Mouse (Mus musculus): ENCODE measurements around the gene Majin. TPM values are rescaled to one million over a fixed set of nuclear protein-coding genes. Genes with fewer than 3 reads are reported as not detected.

Majin gene
- total RNA-seq (2023), result not detected in 2 replicates

DNA sequence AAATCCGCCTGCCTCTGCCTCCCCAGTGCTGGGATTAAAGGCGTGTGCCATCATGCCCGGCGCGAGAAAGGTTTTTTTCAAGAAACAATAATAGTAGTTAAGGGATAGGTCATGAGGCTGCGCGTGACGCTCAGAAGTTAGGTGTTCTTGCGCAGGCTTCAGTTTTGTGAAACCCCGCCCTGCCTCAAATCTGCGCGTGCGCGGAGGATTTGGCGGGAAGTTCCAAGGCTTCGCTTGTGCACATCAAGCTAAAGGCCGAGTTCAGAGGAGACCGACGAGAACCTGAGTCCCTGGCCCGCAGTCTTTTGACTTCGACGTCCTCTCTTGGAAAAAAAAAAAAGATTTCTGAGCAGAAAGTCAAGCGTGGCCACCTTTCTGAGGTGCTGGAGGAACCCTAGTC lies at the start of gene Majin:
TSS of gene Majin (plus strand) at position 258 of the 400 bp plus-strand sequence.

DNA sequence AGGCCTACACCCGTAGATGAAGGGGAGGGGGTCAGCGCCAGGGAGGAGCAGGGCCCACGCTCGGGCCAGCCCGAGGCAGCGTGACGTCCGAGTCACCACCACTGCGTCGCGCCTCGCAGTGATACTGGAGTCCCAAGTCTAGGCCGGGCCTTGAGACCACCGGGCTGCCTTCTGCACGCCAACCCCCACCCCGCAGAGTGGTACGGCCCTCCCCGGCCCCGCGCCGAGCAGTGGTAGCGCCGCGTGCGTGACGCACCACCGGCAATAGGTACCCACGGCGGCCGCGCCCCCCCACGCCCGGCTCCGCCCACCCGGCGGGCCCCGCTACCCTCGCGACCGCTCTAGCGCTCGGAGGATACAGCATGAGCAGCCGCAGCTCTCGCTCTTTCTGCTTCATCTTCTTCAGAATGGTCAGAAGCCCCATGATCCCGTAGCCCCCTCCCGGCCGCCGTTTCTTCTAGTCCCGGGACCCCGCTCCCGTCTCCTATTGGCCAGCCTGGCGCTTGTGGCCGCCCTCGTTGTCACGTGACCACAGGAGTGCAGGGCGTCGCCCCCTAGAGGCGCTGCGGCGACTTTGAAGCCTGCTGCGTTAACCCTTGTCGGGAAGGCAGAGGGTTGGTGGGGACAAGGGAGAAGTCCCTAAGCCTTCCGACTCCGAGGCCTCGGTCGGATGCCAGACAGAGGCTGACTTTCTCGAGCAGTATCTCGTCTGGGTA lies 43.4 kb upstream of the Majin start, which contains the start of gene Batf2:
TSS of gene Batf2 (plus strand) at position 306 of the 716 bp plus-strand sequence.

DNA sequence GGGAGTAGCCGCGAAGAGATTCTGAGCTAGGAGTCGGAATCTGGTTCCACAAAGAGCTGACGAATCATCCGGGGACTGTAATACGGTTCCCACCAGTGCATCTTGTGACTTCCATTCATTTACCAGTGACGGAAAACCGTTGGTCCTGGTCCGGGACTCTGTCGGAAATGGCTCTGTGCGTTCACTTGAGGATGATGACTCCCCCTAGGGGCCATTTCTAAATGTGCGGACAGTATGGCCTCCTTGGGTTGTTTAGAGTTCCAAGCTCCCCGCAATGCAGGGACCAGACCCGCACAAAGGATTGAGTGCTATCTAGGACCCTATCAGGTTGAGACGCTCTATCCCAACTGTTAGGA lies 42.8 kb upstream of the Majin start, which contains the start of gene Arl2:
TSS of gene Arl2 (minus strand) at position 155 of the 356 bp plus-strand sequence.

DNA sequence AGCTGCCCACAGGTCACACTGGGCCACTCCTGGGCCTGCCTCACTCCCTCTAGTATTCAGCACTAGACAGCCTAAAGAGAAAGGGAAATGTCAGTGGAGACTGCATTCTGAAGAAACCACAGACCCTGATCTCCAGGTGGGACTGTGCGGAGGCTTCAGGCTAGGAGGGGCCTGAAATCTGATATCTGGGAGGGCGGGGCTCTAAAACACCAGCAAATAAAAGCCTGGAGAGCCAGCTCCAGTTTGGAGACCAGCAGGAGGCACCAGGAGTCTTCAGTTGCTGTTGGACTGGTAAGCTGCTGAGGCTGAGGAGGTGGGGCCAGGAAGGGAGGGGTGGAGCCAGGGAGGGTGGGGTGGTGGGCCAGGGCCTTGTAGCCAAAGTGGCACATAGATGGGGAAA lies 41.9 kb downstream of the Majin start, which contains the start of gene Gpha2:
TSS of gene Gpha2 (plus strand) at position 246 of the 400 bp plus-strand sequence.

DNA sequence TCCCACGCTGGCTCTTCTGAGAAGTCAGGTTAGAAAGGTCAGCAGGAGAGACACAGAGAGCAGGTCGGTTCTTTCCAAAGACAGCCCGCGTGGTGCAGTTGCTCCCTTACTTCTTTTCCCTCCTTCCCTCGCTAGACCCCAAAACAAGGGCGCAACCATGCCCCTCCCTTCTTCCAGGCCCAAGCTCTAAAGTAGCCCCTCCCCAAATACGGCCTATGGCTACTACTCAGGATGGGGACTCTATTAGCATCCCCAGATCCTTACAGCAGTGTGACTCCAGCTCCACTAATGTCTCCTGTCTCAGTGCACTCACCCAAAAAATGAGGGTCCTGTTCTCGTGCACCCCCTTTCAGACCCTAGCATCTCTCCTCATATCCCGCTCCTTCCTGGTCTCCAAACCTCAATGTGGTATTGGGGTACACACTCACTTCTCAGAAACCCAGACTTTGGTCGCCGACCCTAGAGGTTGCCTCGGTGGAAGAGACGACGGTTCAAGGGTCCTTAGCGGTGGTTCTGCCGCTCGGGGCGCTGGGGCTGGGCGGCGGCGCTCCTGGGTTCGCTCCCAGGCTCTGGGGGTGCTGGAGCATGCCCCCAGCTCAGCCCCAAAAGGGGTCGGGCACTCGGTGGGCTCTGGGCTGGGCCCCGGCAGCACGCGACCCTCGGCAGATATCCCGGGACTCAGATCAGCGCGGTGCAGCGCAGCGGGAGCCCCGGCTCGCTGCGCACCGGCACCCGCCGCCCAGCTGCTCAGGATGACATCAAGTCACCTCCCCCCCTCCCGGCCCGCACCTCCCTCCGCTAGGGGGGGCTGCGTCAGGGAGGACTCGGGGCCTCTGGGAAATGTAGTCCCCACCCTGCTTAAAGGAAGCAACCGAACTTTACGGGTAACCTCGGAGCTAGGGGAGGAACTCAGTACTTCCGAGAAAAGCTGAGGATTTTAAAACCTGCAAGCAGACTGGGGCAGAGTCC lies 51.2 kb downstream of the Majin start, which contains the start of gene Ppp2r5b:
TSS of gene Ppp2r5b (minus strand) at position 789 of the 969 bp plus-strand sequence.

DNA sequence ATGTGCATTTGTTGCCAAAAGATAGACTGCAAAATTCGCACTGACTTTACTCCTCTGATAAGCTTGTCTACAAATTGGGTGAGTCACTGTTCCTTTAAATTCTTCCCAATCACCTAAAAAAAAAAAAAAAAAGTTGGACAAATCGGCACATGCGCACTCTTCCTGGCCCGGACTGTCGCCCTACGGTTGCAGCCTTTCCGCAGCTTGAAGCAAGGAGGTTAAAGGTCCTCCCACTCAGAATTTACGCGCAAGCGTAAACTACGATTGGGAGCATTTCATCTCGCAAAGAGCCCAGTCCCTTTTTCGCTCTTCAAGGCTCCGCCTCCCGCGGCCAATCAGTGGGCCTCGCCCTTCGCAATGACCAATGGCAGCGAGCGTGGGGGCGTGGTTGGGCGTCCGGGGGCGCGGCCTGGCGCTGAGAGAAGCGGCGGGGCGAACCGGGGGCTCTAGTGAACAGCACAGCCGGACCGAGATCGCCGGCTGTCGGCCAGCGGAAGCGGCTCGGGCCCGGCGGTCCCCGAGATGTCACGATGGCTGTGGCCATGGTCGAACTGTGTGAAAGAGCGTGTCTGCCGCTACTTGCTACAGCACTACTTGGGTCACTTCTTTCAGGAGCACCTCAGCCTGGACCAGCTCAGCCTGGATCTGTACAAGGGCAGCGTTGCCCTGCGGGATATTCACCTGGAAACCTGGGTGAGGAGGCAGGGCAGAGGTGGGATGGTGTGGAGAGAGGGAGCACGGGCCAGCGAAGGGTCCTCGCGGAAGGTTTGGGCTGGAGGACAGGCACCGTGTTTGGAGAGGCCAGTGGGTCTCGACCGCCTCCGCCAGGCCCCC lies 57.3 kb downstream of the Majin start, which contains the start of gene Atg2a:
TSS of gene Atg2a (plus strand) at position 395 of the 834 bp plus-strand sequence.

Other genes starting within 250 kb of the Majin start
- 24.1 and 28.7 TPM in 2 replicates for gene Pola2, start 220.2 kb upstream of the Majin start, total RNA-seq (2023)
- 2.7 and 3.2 TPM in 2 replicates for gene Slc22a20, start 198.2 kb upstream of the Majin start, total RNA-seq (2023)
- 255 and 284 TPM in 2 replicates for gene Capn1, start 168.5 kb upstream of the Majin start, total RNA-seq (2023)
- 59.6 and 66.3 TPM in 2 replicates for gene Syvn1, start 137.8 kb upstream of the Majin start, total RNA-seq (2023)
- gene Mrpl49, start 126.6 kb upstream of the Majin start, total RNA-seq (2023), result 12.9 and 14.9 TPM in 2 replicates
- 1,270 and 1,374 TPM in 2 replicates for gene Fau, start 126.5 kb upstream of the Majin start, total RNA-seq (2023)
- 7.4 and 16.4 TPM in 2 replicates for gene Znhit2, start 123.2 kb upstream of the Majin start, total RNA-seq (2023)
- 5.3 and 7.3 TPM in 2 replicates for gene Tm7sf2, start 116.0 kb upstream of the Majin start, total RNA-seq (2023)
- 64.1 and 87.5 TPM in 2 replicates for gene Vps51, start 107.2 kb upstream of the Majin start, total RNA-seq (2023)
- gene Tmem262, start 104.4 kb upstream of the Majin start, total RNA-seq (2023), result not detected in 2 replicates
- gene Gm28374, start 102.1 kb upstream of the Majin start, total RNA-seq (2023), result not detected in 2 replicates
- 43.5 and 45.7 TPM in 2 replicates for gene Zfpl1, start 99.4 kb upstream of the Majin start, total RNA-seq (2023)
- gene Cdca5, start 99.4 kb upstream of the Majin start, total RNA-seq (2023), result 31.1 and 36.1 TPM in 2 replicates
- gene AC131692.1, start 90.0 kb upstream of the Majin start, total RNA-seq (2023), result 1.8 and 2.3 TPM in 2 replicates
- 0.25 and 0.66 TPM in 2 replicates for gene Naaladl1, start 78.6 kb upstream of the Majin start, total RNA-seq (2023)
- gene Sac3d1, start 65.7 kb upstream of the Majin start, total RNA-seq (2023), result 3.4 and 3.6 TPM in 2 replicates
- gene Snx15, start 56.1 kb upstream of the Majin start, total RNA-seq (2023), result 14.9 and 15.0 TPM in 2 replicates
- gene Batf2, start 43.4 kb upstream of the Majin start, total RNA-seq (2023), result not detected in 2 replicates
- 7.5 and 9.2 TPM in 2 replicates for gene Arl2, start 42.8 kb upstream of the Majin start, total RNA-seq (2023)
- gene Gpha2, start 42.0 kb downstream of the Majin start, total RNA-seq (2023), result not detected in 2 replicates
- gene Ppp2r5b, start 51.5 kb downstream of the Majin start, total RNA-seq (2023), result 10.7 and 12.1 TPM in 2 replicates
- gene Atg2a, start 57.3 kb downstream of the Majin start, total RNA-seq (2023), result 358 and 488 TPM in 2 replicates
- gene Ehd1, start 92.3 kb downstream of the Majin start, total RNA-seq (2023), result 324 and 384 TPM in 2 replicates
- gene Cdc42bpg, start 122.1 kb downstream of the Majin start, total RNA-seq (2023), result 13.6 and 16.9 TPM in 2 replicates
- gene Men1, start 150.6 kb downstream of the Majin start, total RNA-seq (2023), result 15.3 and 16.6 TPM in 2 replicates
- 420 and 482 TPM in 2 replicates for gene Map4k2, start 156.7 kb downstream of the Majin start, total RNA-seq (2023)
- 533 and 628 TPM in 2 replicates for gene Sf1, start 179.3 kb downstream of the Majin start, total RNA-seq (2023)
- 22.1 and 26.7 TPM in 2 replicates for gene Pygm, start 200.0 kb downstream of the Majin start, total RNA-seq (2023)
- 406 and 467 TPM in 2 replicates for gene Rasgrp2, start 215.0 kb downstream of the Majin start, total RNA-seq (2023)
- gene Nrxn2, start 234.3 kb downstream of the Majin start, total RNA-seq (2023), result 0.16 and 0.25 TPM in 2 replicates